Mouse (Mus musculus): ENCODE measurements around the gene Utp15. TPM values are rescaled to one million over a fixed set of nuclear protein-coding genes. Genes with fewer than 3 reads are reported as not detected.

Gene Utp15
- polyA plus RNA-seq, 1 experiment from 2014 or later, result 27.0 TPM

DNA sequence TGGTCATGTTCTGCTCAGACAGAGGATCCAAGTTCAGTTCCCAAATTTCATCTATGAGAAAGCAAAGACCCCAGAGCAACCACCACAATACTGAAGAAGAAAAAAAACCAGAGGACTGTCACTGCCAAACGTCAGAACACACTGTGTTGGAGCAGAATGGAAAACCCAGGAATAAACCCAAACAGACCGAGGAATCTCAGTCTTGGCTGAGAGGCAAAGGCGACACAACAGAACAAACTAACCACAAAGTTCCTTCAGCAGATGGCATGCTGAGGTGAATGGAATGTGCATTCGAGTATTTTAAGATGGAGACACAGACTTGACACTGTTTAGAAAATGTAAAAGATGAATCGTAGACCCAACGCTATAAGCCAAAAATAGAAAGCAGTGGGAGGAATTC, 27.4 kb downstream of the Utp15 start:
- Histone ChIP-seq H3K27me3 (replicated peaks; ENCODE audit: control insufficient read depth, insufficient read depth, low read length) (no peaks in the 10 kb centered on the region), H3K4me1 (ENCODE audit: control insufficient read depth, insufficient read depth, low read depth, low read length) (no peaks in the 10 kb centered on the region), H3K27ac (ENCODE audit: low read depth, low read length) (no peak overlapping the region), H3K9me3 (ENCODE audit: control insufficient read depth, low read length) (no peaks in the 10 kb centered on the region), H3K4me3 (ENCODE audit: low read length) (no peak overlapping the region), H3K4me2 (ENCODE audit: low read length) (no peak overlapping the region), H3K9ac (ENCODE audit: low read depth, low read length) (no peak overlapping the region), H3K36me3 (ENCODE audit: control insufficient read depth, insufficient read depth, low read length) (no peaks in the 10 kb centered on the region)
- no peak for ATAC-seq
- 79% methylated on average over 6 of the region's 6 CpGs for WGBS

GRCm38 (mm10) chr13:98230511-98230910, 32.3 kb downstream of the Utp15 start:
- WGBS, result 77% methylated on average over 1 of the region's 1 CpGs

GRCm38 (mm10) chr13:98226225-98226624, 36.6 kb downstream of the Utp15 start:
- Histone ChIP-seq H3K27ac (ENCODE audit: low read depth, low read length) (no peak overlapping the region), H3K27me3 (replicated peaks; ENCODE audit: control insufficient read depth, insufficient read depth, low read length) (no peaks in the 10 kb centered on the region), H3K9me3 (ENCODE audit: control insufficient read depth, low read length) (no peaks in the 10 kb centered on the region), H3K9ac (ENCODE audit: low read depth, low read length) (no peak overlapping the region), H3K4me3 (ENCODE audit: low read length) (no peak overlapping the region), H3K36me3 (ENCODE audit: control insufficient read depth, insufficient read depth, low read length) (no peaks in the 10 kb centered on the region), H3K4me2 (ENCODE audit: low read length) (no peak overlapping the region), H3K4me1 (ENCODE audit: control insufficient read depth, insufficient read depth, low read depth, low read length) (no peaks in the 10 kb centered on the region)
- WGBS, result 81% methylated on average over 2 of the region's 2 CpGs
- ATAC-seq, result no peak

More at GRCm38 (mm10) chr13:98230511-98230910, 32.3 kb downstream of the Utp15 start:
- ATAC-seq, result no peak
- Histone ChIP-seq H3K27me3 (replicated peaks; ENCODE audit: control insufficient read depth, insufficient read depth, low read length) (no peaks in the 10 kb centered on the region), H3K9me3 (ENCODE audit: control insufficient read depth, low read length) (no peaks in the 10 kb centered on the region), H3K9ac (ENCODE audit: low read depth, low read length) (no peak overlapping the region), H3K4me1 (ENCODE audit: control insufficient read depth, insufficient read depth, low read depth, low read length) (no peaks in the 10 kb centered on the region), H3K36me3 (ENCODE audit: control insufficient read depth, insufficient read depth, low read length) (no peaks in the 10 kb centered on the region), H3K27ac (ENCODE audit: low read depth, low read length) (no peak overlapping the region), H3K4me3 (ENCODE audit: low read length) (no peak overlapping the region), H3K4me2 (ENCODE audit: low read length) (no peak overlapping the region)

DNA sequence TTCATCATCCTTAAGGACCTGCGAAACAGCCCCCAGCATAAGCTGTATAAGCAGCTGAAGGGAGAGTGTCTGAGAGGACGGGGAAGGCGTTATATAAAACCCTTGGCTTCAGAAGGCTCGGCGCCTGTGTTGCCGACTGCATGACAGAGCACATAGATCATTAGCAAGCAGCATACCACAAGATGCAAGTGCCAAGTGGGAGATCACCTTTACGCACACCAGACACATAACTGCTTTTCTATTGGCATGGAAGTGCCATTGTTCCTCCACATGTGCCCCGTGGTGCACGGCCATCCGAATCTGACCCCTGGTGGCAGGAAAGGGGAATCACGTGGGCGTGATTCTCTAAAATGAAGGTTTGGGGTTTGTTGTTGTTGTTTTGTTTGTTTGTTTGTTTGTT, 40.0 kb downstream of the Utp15 start:
- H3K4me2 ChIP-seq (ENCODE audit: low read length), result peak overlapping the region; percentile 38
- WGBS, result 31% methylated on average over 12 of the region's 12 CpGs

DNA sequence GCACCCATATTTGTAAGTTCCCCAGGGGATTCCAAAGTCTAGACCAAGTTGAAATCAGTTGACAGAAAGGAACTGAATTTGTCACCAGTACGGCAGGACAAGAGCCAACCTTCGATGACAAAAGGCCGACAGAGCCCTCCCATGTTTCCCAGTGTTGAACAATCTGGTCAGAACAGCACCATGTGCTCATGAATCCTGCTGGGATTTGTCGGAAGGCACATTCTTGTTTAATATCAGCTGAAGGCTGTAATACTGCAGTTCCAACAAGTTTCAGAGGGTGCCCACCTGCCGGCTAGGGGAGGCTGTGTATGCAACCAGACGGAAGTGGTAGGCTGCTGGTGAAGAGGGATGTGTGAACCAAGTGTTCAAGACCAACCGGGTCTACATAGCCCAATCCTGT, 52.7 kb downstream of the Utp15 start:
- 88% methylated on average over 7 of the region's 7 CpGs for WGBS
- Histone ChIP-seq H3K4me3 (ENCODE audit: low read length) (no peak overlapping the region), H3K4me2 (ENCODE audit: low read length) (no peak overlapping the region), H3K9ac (ENCODE audit: low read depth, low read length) (no peak overlapping the region), H3K36me3 (ENCODE audit: control insufficient read depth, insufficient read depth, low read length) (no peaks in the 10 kb centered on the region), H3K4me1 (ENCODE audit: control insufficient read depth, insufficient read depth, low read depth, low read length) (peaks cover 5% of the 10 kb centered on the region), H3K27me3 (replicated peaks; ENCODE audit: control insufficient read depth, insufficient read depth, low read length) (no peaks in the 10 kb centered on the region), H3K27ac (ENCODE audit: low read depth, low read length) (no peak overlapping the region), H3K9me3 (ENCODE audit: control insufficient read depth, low read length) (no peaks in the 10 kb centered on the region)
- ATAC-seq, result no peak

More for the DNA sequence above, 40.0 kb downstream of the Utp15 start:
- Histone ChIP-seq H3K36me3 (ENCODE audit: control insufficient read depth, insufficient read depth, low read length) (no peaks in the 10 kb centered on the region), H3K27me3 (replicated peaks; ENCODE audit: control insufficient read depth, insufficient read depth, low read length) (no peaks in the 10 kb centered on the region), H3K4me1 (ENCODE audit: control insufficient read depth, insufficient read depth, low read depth, low read length) (no peaks in the 10 kb centered on the region), H3K27ac (ENCODE audit: low read depth, low read length) (no peak overlapping the region), H3K9ac (ENCODE audit: low read depth, low read length) (no peak overlapping the region), H3K9me3 (ENCODE audit: control insufficient read depth, low read length) (no peaks in the 10 kb centered on the region), H3K4me3 (ENCODE audit: low read length) (no peak overlapping the region)
- ATAC-seq, result 0 out of 2 replicates have a peak, but pooled peaks have one; percentile 42

DNA sequence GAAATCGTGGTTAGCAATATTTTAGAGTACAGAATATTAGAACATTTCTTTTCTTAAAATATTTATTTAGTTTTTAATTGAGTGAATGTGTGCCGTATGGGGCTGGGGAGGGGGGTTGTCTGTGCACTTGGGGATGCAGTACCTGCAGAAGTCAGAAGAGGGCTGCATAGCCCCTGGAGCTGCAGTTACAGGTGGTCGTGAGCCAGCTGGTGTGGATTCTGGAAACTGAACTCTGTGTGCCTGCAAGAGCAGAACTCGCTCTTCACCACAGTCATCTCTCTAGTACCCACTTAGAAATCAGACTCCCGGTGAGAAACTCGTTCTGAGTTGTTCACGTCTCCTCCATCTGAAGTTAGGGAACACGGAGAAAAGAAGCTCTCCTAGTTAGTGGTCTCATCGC, 54.0 kb downstream of the Utp15 start:
- Histone ChIP-seq H3K9me3 (ENCODE audit: control insufficient read depth, low read length) (no peaks in the 10 kb centered on the region), H3K36me3 (ENCODE audit: control insufficient read depth, insufficient read depth, low read length) (no peaks in the 10 kb centered on the region), H3K27ac (ENCODE audit: low read depth, low read length) (no peak overlapping the region), H3K4me1 (ENCODE audit: control insufficient read depth, insufficient read depth, low read depth, low read length) (peaks cover 5% of the 10 kb centered on the region), H3K4me3 (ENCODE audit: low read length) (no peak overlapping the region), H3K4me2 (ENCODE audit: low read length) (no peak overlapping the region), H3K27me3 (replicated peaks; ENCODE audit: control insufficient read depth, insufficient read depth, low read length) (no peaks in the 10 kb centered on the region), H3K9ac (ENCODE audit: low read depth, low read length) (no peak overlapping the region)
- WGBS, result 39% methylated on average over 9 of the region's 9 CpGs
- ATAC-seq, result no peak

DNA sequence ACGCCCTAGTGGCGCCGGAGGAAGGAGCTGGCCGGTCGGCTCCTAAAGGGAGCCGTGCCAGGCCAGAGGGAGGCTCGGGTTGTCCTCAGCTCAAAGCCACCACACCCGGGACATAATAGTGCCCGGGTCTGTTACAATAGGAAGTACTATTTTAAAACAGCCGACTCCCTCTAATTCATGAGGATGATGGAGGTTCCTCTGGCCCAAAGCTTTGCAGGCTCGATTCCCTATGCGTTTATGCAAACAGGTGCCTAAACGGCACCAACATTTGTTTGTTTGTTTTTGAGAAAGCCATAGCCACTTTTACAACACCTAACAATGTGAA, 56.3 kb downstream of the Utp15 start:
- no peak for ATAC-seq

GRCm38 (mm10) chr13:98205771-98206545, 56.9 kb downstream of the Utp15 start, which contains the start of gene Arhgef28:
Arhgef28 (minus strand) TSS chr13:98206439.
- H3K9me3 ChIP-seq (ENCODE audit: control insufficient read depth, low read length), result no peaks in the 10 kb centered on the region
- H3K4me1 ChIP-seq (ENCODE audit: control insufficient read depth, insufficient read depth, low read depth, low read length), result peaks cover 5% of the 10 kb centered on the region
- no peaks in the 10 kb centered on the region for H3K36me3 ChIP-seq (ENCODE audit: control insufficient read depth, insufficient read depth, low read length)
- peak within 1 kb of the TSS; percentile 94 for H3K4me2 ChIP-seq (ENCODE audit: low read length)
- under 1% methylated on average over 48 of the region's 76 CpGs for WGBS
- ATAC-seq, result peak; percentile 87
- peak within 1 kb of the TSS; percentile 73 for H3K27ac ChIP-seq (ENCODE audit: low read depth, low read length)
- H3K4me3 ChIP-seq (ENCODE audit: low read length), result peak within 1 kb of the TSS; percentile 75
- H3K27me3 ChIP-seq (replicated peaks; ENCODE audit: control insufficient read depth, insufficient read depth, low read length), result no peaks in the 10 kb centered on the region
- peak within 1 kb of the TSS; percentile 95 for H3K9ac ChIP-seq (ENCODE audit: low read depth, low read length)

More for the DNA sequence above, 56.3 kb downstream of the Utp15 start:
- Histone ChIP-seq H3K36me3 (ENCODE audit: control insufficient read depth, insufficient read depth, low read length) (no peaks in the 10 kb centered on the region), H3K27me3 (replicated peaks; ENCODE audit: control insufficient read depth, insufficient read depth, low read length) (no peaks in the 10 kb centered on the region), H3K9ac (ENCODE audit: low read depth, low read length) (peak overlapping the region; percentile 95), H3K4me1 (ENCODE audit: control insufficient read depth, insufficient read depth, low read depth, low read length) (peaks cover 5% of the 10 kb centered on the region), H3K4me2 (ENCODE audit: low read length) (peak overlapping the region; percentile 94), H3K27ac (ENCODE audit: low read depth, low read length) (peak overlapping the region; percentile 73), H3K9me3 (ENCODE audit: control insufficient read depth, low read length) (no peaks in the 10 kb centered on the region), H3K4me3 (ENCODE audit: low read length) (peak overlapping the region; percentile 75)
- 4% methylated on average over 13 of the region's 13 CpGs for WGBS

DNA sequence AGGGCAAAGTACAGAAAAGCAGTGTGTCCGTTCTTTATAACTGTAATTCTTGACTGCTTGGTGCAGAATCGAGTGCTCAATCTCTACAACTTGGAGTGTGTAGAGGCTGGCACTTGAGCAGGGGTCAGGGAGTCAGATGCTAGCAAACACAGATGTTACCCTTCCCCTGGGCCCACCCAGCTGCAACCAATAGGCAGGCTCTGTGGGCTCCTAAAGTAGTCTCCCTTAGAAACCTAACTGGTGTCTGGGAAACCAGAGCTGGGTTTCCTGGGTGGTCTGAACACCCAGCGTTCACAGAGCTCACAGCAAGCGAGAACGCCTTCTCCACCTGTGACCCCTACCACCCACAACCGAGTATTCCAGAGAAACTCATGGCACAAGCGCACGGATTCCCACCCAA, 57.7 kb downstream of the Utp15 start:
- Histone ChIP-seq H3K36me3 (ENCODE audit: control insufficient read depth, insufficient read depth, low read length) (no peaks in the 10 kb centered on the region), H3K4me2 (ENCODE audit: low read length) (peak overlapping the region; percentile 94), H3K4me3 (ENCODE audit: low read length) (peak overlapping the region; percentile 75), H3K4me1 (ENCODE audit: control insufficient read depth, insufficient read depth, low read depth, low read length) (peaks cover 5% of the 10 kb centered on the region), H3K9ac (ENCODE audit: low read depth, low read length) (no peak overlapping the region), H3K9me3 (ENCODE audit: control insufficient read depth, low read length) (no peaks in the 10 kb centered on the region), H3K27ac (ENCODE audit: low read depth, low read length) (no peak overlapping the region), H3K27me3 (replicated peaks; ENCODE audit: control insufficient read depth, insufficient read depth, low read length) (no peaks in the 10 kb centered on the region)
- ATAC-seq, result 0 out of 2 replicates have a peak, but pooled peaks have one; percentile 15
- WGBS, result 25% methylated on average over 8 of the region's 8 CpGs
